Mouse (Mus musculus) layer of hippocampus, adult 8-10 months (tissue): Measurements from ENCODE around the gene Rnf167. TPM values are rescaled to one million over a fixed set of nuclear protein-coding genes. Genes with fewer than 3 reads are reported as not detected.

ENCODE experiments used
- DNase-seq, 2 experiments: peaks; one replicate each; pipeline ENCODE4 v3.0.0; 2022; ENCODE audit warnings: low spot score in 2 of 2
- total RNA-seq, 4 experiments: library from RNA; stranded (reverse); gene quantifications; 2 replicates each; pipeline ENCODE4 v1.2.4; 2022

The Rnf167 gene
- total RNA-seq, 4 experiments from 2014 or later, result 84.8 to 102 (median 92.8) TPM

DNA sequence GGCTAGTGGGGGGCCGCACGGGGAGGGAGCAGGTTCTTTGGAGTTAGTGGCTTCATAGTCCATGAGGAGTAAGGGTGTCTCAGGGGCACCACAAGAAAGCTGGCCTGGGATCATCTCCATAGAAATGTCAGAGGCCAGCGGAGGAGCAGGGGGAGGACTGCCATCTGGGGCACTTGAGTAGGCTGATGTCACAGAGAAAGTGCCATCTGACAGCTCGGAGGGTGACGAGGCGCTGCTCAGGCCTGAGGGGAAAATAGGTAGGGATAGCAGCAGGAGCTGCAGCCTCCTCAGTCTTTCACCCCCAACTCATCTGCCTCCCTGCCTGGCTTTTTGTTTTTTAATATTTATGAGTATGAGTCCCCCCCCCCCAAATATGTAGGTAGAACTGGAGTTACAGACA, 27.0 kb downstream of the Rnf167 start:
- no peak for DNase-seq

DNA sequence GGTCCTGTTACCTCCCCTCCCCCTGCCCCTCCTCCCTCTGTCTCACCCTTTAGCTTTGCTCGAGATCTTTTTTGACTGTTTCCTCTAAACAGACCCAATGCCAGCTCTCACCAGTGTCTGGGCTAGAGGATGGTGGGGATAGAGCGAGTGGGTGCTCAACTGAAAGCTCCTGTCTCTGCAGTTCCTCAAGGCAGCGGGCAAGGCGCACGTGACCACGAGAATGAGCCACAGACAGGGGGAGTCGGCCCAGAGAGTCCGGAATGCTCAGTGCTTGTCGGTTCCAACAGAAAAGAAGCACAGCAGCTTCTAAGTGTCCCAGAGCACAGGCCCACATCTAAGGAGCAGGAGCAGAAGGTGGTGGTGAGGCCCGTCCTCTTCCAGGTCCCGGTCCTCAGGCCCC, 27.5 kb downstream of the Rnf167 start:
- DNase-seq, result no peak

DNA sequence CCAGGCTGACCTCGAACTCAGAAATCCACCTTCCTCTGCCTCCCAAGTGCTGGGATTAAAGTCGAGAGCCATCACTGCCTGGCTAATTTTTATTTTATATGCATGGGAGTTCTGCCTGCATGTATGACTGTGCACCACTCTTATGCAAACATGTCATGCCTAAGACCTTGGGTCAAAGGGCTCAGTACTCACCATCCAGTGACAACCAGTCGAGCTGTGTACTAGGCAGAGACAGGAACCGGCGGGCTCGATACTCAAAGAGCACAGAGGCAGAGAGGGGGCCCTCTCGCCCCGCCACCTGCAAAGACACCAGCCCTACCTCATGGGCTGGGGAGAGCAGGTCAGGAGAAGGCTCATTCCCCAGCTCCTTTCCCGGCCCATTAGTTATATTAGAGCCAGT, 31.1 kb downstream of the Rnf167 start:
- no peak for DNase-seq

DNA sequence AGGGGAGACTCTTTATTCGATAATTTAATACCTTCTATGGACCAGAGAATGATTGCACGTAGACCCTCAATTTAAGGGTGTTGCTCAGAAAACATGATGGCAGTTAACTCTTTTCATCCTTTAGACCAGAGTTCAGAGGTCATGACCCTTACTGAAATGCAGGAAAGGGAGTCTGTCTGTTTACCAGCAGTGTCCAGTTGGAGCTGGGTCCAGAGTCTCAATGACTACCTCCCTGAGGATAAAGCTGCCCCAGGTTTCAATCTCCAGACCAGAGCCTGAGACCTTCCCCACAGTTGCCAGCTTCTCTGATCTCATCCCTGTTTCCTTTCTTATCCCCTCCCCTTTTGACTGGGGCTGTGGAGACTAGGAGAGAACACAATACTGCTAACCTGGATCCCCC, 31.5 kb downstream of the Rnf167 start:
- no peak for DNase-seq

DNA sequence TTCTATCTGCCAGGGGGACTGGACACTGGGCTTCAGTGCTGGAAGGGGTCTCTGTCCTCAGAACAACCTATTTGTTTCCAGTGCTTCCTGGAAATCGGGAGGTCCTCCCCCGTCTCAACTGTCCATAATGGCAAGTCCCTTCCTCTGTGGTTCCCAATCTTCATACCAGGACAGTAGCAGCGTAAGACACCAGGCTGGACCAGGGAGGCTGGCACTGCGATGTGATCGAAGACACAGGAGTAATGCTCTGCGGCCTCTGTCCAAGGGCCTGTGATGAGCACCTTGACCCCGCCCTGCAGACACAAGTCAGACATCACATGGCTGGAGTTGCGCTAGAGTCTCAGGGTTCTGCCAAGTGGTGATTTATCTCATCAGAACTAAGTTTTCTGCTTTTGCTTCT, 32.3 kb downstream of the Rnf167 start:
- DNase-seq, result no peak

DNA sequence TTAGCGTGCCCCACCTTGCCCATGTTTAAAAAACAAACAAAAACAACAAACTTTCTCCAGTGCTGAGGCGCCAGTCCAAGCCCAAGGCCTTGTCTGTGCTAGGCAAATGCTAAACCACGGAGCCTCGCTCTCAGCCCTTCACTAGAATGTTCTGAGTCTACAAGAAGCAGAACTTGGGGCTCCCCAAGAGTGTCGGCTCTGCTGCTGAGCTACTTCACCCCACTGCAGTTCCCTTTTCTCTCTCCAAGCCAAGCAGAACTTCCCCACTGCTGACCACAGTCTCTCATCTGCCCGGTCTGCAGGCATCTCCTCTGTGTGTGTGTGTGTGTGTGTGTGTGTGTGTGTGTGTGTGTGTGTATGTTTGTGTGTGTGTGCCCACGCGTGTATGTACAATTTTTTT, 32.9 kb downstream of the Rnf167 start:
- no peak for DNase-seq

DNA sequence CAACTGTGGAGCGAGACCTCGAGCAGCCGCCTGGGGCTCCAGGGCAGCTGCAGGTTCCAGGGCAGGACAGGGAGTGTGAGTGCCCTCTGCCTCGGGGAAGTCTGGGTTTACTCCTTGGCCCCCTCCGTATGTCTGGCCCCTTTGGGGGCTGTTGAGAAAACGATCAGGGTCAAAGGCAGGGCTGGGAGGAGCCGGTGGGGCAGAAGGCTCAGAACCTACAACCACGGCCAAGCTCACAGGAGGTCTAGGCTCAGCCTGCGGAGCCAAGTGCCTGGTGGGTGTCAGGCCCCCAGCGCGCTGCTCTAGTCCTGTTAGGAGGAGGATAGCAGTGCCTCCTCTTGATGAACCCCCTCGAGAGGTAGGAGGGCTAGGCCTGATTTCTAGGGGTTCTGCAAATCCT, 34.1 kb downstream of the Rnf167 start:
- DNase-seq, result no peak

DNA sequence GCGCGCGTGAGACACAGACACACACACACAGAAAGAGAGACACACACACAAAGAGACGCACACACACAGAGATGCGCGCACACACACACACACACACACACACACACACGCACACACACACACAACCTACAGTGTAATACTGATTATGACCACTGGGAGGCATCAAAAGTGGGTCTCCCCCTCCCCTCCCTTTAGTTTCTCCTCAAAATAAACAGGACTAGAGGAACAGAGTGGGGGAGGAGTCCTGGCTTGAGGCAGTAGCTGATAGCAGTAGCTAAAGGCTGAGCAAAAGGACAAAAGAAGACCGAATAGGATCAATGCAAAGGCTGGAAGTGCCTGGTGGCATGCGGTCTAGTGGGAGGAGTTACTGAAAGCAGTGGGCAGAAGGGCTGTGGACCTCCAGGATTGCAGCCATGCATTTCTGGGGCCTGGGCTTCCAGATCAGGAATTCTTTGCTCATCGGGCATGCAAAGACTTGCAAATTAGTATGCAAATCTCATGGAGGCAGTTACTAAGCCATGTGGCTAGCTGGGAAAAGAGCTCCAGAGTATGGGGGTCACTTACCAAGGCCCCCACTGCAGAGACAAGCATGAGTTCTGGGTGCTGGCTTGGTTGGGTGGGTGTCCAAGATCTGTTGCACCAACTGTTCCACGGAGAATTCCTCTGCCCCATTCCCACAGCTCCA, 35.0 kb downstream of the Rnf167 start:
- DNase-seq, result peak in 1 of 2 experiments; percentile 42

DNA sequence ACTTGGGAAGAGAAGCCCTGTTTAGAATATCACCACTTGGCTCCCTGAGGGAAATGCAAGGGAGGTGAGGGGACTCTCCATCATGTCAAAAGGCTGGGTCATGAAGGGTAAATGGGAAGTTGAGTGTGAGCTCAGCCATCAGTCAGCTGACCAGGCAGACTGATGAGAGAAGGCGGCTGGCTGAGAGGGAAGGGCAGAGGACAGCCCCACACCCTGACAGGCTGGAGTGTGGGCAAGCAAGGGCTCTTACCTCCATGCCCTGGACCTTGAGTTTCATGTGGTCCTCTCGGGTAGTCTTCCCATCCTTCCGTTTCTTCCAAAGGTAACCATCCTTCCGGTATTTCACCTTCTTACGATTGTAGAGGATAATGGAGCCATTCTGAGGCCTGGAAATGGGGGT, 36.6 kb downstream of the Rnf167 start:
- no peak for DNase-seq

DNA sequence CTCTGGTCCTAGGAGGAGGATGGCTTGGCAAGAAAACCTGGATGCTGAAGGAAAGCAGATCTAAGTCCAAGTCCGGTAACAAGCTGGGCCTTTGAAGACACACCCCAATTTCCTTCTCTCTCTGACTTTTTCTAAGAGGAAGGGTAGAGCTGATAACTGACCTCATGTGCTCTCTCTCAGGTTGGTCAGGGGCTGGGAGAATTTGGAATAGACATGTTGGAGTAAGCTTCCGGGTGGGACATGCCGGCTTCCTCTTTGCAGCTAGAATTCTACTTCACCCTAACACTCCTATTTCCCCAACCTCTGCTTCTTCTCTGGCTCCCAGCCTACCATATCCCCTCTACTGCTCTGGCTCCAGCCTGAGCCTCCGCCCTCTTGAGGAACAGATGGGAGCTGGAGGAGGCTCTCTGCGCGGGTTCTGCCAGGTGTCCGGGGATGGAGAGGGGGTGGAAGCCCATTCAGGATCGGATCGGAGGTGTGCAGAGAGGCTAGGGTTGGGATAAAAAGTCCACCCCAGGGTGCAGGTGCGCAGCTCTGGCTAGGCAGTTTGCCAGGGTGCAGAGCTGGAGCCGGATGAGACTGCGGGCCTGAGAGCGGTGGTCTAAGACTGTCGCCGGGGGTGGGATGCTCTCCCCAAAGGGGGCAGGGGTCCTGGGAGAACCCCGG, 40.0 kb downstream of the Rnf167 start:
- DNase-seq, result peak; percentile 65 to 71

DNA sequence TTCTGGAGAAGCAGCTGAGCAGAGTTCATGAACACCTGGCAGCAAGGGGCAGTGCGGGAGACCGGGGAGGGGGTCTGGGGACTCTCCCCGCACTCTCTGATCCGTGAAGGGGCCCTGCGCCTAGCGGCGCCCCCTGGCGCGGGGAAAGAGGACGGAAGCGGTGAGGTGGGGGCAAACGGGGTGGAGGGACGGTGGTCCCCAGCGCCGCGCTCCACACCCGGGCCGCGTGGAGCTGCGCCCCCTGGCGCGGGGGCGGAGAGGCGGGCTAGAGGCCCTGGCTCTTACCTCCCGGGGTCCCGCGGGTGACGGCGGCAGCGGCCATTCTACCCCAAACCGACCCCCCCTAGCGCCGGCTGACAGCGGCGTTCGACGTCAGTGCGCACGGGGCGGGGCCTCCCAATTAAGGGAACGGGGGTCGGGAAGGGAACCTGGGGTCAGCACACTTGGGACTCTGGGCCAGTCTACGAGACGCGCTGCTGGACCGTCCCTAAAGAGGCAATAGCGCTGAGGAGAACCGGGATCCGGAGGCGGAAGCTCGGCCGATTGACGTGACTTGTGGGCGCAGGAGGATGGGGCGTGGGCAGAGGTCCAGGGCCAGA, 40.7 kb downstream of the Rnf167 start, which contains the start of gene Camta2:
Camta2 (minus strand) TSS at position 505 of the 599 bp plus-strand sequence.
- DNase-seq, result peak; percentile 69 to 83

DNA sequence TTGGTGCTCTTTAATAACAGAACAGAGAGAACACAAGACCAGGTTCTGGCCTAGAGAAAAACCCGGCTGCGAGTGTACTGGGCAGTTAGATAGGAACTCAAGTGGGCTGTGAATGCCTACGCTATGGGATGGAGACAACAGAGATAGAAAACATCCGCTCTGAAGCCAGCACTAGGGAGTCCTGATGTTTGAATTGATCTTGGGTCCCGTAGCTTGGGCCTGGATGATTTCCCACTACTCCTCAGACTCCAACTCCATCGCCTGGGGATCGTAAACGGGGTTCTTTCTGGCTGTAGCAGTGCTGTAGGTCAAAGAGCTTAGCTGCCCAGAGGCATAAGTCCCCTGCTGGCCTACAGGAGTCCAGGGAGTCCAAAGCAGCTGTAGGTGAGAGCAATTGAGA, 41.3 kb downstream of the Rnf167 start:
- DNase-seq, result no peak

DNA sequence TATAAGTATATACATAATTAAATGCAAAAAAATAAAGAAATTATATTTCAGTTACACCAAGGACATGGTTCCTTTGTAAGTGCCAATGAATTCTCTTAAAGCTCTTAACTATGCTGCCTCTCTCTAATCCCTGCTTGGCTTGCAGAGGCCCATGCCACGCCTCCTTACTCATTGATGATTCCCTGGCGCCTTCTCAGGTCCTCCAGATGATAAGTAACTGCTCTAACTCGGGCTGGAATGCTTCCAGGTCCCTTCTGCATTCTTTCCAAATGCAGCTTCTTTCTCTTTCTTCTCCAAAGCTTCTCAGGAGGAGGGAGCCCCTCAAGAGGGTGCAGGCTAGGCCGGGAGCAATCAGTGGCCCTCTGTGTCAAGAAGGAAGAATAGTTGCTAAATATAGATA, 42.5 kb downstream of the Rnf167 start:
- no peak for DNase-seq

DNA sequence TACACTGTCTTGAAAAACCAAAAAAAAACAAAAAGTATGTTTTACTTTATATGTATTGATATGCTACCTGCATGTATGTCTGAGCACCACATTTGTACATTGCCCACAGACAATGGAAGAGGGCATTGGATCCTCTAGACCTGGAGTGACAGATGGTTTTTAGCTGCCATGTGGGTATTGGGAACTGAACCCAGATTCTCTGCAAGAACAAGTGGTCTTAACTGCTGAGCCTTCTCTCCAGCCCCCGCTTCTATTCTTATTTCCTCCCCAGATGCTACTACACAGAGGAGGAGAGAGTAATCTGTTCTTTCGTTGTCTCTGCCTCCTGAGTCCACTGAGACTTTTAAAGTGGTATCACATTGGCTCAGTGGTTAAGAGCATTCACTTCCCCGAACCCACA, 46.5 kb downstream of the Rnf167 start:
- no peak for DNase-seq

DNA sequence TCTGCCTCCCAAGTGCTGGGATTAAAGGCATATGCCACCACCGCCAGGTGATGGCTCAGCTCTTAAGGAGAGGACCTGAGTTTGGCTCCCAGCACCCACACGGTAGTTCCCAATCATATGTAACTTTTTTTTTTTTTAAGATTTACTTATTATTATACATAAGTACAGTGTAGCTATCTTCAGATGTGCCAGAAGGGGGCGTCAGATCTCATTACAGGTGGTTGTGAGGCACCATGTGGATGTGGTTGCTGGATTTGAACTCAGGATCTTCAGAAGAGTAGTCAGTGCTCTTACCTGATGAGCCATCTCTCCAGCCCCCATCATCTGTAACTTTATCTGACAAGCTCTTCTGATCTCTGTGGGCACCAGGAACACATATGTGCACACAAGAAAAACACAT, 50.3 kb downstream of the Rnf167 start:
- DNase-seq, result no peak

DNA sequence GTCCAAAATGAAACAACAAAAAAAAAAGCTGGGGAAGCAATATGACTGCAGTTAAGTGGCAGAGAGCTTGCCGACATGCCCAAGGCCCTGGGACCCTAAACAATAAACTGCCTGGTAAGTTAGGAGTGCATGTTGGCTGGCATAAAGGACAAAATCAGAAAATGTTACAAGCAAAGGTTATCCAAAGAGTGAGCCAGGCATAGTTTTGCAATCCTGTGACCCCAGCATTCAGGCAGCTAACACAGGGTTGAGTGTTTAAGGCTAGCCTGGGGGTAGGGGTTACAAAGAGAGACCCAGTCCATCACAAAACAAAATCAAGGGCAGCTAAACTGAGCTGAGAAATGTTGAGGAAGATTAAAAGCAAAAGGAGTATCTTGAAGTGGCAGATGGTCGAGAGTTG, 52.0 kb downstream of the Rnf167 start:
- no peak for DNase-seq

DNA sequence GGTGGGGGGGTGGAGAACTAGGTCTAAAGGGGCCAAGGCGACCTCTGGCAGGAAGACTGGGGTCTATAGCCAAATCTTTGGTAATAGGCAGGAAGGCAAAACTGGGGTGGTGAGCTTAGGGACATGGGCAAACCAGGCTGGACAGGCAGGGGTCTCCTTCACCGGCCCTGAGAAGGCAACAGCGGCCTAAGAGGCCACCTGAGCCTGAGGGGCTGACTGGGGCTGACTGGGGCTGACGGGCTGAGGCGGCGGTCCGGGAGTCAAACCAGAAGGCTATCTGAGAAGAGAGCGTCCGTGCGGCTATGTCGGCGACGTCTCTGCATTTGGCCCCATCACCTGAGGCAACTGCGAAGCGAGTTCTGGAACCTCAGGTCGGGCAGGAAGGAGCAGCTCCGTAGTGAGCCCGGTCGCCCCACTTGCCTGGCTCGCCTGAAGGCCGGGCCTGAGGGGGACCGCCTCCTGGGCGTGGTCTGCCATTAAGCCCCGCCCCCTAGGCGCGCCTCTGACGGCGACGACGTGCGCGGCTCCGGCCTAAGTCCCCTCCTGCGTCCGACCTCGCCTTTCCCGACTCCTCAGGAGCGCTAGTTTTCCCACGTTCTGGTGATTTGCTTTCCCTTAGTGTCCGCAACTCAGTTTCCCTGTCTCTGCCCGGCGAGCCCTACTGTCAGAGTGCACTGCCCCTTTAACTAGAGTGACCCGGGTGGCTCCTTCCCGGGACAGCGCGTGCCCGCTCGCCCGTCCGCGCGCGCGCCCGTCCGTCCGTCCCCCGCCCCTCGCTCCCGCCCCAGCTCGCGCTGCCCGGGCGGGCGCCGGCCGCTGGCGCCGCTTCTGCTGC, 52.9 kb downstream of the Rnf167 start, which contains the start of the genes Inca1 and Kif1c:
Inca1 (minus strand) TSS at position 434 of the 835 bp plus-strand sequence.
Kif1c (plus strand) TSS at position 827 of the 835 bp plus-strand sequence.
- DNase-seq, result peak; percentile 90 to 94

DNA sequence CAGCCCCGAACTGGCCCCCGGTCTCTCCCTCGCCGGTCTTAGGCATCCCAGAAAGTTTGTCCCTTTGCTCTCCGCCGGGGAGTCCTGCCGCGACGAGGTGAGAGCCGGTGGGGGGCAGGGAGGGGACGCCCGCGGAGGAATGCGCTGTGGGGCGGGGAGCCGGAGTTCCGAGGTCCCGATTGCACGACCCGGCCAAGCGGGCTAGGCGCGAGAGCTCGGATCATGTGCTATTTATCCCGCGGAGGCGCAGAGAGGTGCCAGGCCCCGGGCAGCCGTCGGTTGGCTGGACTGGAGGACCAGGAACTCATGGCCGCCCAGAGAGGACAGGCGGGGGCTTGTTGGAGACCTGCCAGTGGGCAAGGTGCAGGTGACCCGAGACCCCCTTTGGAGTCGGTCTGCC, 53.6 kb downstream of the Rnf167 start:
- DNase-seq, result peak; percentile 55 to 64
